Mouse (Mus musculus) midbrain, embryonic 14.5 days (tissue): Measurements from ENCODE around the gene 1700029H14Rik. TPM values are rescaled to one million over a fixed set of nuclear protein-coding genes. Genes with fewer than 3 reads are reported as not detected.
A peak's percentile ranks its signal among the peaks of the same experiment; 100 is the strongest.

Experiments
- ATAC-seq: fragments of 200-750 bp; cut with Nextera tagmentation; 2 replicates; pipeline ENCODE4 v1.8.0; 2017; ENCODE audit warnings: moderate number of reproducible peaks, moderate library complexity; ENCODE audit not compliant: low FRiP score, low TSS enrichment
- DNase-seq: peaks from one replicate; pipeline ENCODE4 v3.0.0-alpha.2; 2015
- H3K27ac ChIP-seq: fragments of 300-500 bp; sonication (generic); replicated peaks from 2 replicates; pipeline ENCODE4 v1.5.1; 2014; ENCODE audit warnings: mild to moderate bottlenecking, low read depth, low read length, moderate library complexity
- H3K27me3 ChIP-seq: fragments of 300-500 bp; sonication (generic); 2 replicates; pipeline ENCODE4 v1.6.1; 2014; ENCODE audit warnings: low read length, control low read depth, mixed read lengths; ENCODE audit not compliant: control insufficient read depth, insufficient read depth
- H3K36me3 ChIP-seq: fragments of 300-500 bp; sonication (generic); 2 replicates; pipeline ENCODE4 v1.6.1; 2014; ENCODE audit warnings: low read length, control low read depth; ENCODE audit not compliant: control insufficient read depth, insufficient read depth
- H3K4me1 ChIP-seq: fragments of 300-500 bp; sonication (generic); 2 replicates; pipeline ENCODE4 v1.6.1; 2014; ENCODE audit warnings: mild to moderate bottlenecking, antibody characterized with exemption, low read length, control low read depth; ENCODE audit not compliant: control insufficient read depth, insufficient read depth
- H3K4me2 ChIP-seq: fragments of 300-500 bp; sonication (generic); 2 replicates; pipeline ENCODE4 v1.6.1; 2014; ENCODE audit warnings: mild to moderate bottlenecking, low read length, moderate library complexity
- H3K4me3 ChIP-seq: fragments of 300-500 bp; sonication (generic); replicated peaks from 2 replicates; pipeline ENCODE4 v1.5.1; 2014; ENCODE audit warnings: low read depth, low read length
- H3K9ac ChIP-seq: fragments of 300-500 bp; sonication (generic); replicated peaks from 2 replicates; pipeline ENCODE4 v1.6.1; 2014; ENCODE audit warnings: mild to moderate bottlenecking, low read length, moderate library complexity
- H3K9me3 ChIP-seq: fragments of 300-500 bp; sonication (generic); 2 replicates; pipeline ENCODE4 v1.6.1; 2016; ENCODE audit warnings: low read length, control low read depth, mixed read lengths; ENCODE audit not compliant: control insufficient read depth
- WGBS: fragments of 180-500 bp; shearing (Covaris S2); extraction: QIAGEN DNeasy Blood & Tissue Kit; methylation state at CpG from one replicate; pipeline ENCODE4 v1.1.7; 2014; 5-methylcytosine and 5-hydroxymethylcytosine counted together
- polyA plus RNA-seq: library from polyadenylated mRNA; unstranded; fragments of >200 nt; fragmentation: Nextera tagmentation; extraction: Ambion mirVana; gene quantifications from 2 replicates; pipeline ENCODE4 v1.2.1, GENCODE M21; 2014

1700029H14Rik gene
- polyA plus RNA-seq, 1 experiment from 2014 or later, result not detected

DNA sequence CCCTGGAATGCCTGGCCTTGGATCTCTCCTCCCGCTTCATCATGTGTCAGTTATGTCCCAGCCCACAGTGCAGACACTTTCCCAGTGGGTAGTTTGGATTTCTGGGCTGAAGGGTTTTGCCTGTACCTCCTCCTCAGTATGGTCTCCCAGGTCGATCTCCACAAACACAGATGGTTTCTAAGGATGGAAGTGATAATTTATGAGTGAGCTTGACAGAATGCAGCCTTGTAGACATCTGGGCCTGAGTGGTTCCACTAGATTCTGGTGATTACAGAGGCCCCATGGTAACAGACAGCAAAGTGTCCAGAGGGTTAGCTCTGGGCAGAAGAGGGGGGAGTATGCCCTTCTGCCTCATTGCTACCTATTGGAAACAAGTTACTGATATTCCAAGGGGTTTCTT is 4.7 kb downstream of the 1700029H14Rik start:
- WGBS, result 83% methylated on average over 2 of the region's 2 CpGs
- H3K9ac ChIP-seq, result no peak overlapping the region
- DNase-seq (no peak), ATAC-seq (no peak)
- H3K9me3 ChIP-seq, result no peaks in the 10 kb centered on the region
- H3K27me3 ChIP-seq, result no peaks in the 10 kb centered on the region
- H3K36me3 ChIP-seq, result no peaks in the 10 kb centered on the region
- H3K4me2 ChIP-seq, result no peak overlapping the region
- H3K4me1 ChIP-seq, result no peaks in the 10 kb centered on the region
- no peak overlapping the region for H3K27ac ChIP-seq
- no peak overlapping the region for H3K4me3 ChIP-seq

DNA sequence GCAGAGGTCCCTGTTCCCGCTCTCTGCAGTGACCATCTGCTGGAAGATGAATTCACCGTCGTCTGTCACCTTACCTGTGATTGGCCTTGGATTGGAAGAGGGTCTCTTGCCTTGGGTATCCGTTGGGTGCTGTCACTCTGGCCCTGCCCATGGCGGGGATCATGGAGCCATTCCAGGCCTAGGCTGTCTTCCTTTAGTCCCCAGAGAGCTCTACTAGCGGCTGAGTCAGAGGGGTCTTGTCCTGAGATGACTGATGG is 10.8 kb downstream of the 1700029H14Rik start:
- Histone ChIP-seq H3K4me3 (no peak overlapping the region), H3K4me2 (no peak overlapping the region), H3K27ac (no peak overlapping the region), H3K4me1 (no peaks in the 10 kb centered on the region), H3K36me3 (no peaks in the 10 kb centered on the region), H3K9me3 (no peaks in the 10 kb centered on the region), H3K9ac (no peak overlapping the region), H3K27me3 (no peaks in the 10 kb centered on the region)
- ATAC-seq, result no peak
- 96% methylated on average over 6 of the region's 6 CpGs for WGBS
- DNase-seq, result no peak

DNA sequence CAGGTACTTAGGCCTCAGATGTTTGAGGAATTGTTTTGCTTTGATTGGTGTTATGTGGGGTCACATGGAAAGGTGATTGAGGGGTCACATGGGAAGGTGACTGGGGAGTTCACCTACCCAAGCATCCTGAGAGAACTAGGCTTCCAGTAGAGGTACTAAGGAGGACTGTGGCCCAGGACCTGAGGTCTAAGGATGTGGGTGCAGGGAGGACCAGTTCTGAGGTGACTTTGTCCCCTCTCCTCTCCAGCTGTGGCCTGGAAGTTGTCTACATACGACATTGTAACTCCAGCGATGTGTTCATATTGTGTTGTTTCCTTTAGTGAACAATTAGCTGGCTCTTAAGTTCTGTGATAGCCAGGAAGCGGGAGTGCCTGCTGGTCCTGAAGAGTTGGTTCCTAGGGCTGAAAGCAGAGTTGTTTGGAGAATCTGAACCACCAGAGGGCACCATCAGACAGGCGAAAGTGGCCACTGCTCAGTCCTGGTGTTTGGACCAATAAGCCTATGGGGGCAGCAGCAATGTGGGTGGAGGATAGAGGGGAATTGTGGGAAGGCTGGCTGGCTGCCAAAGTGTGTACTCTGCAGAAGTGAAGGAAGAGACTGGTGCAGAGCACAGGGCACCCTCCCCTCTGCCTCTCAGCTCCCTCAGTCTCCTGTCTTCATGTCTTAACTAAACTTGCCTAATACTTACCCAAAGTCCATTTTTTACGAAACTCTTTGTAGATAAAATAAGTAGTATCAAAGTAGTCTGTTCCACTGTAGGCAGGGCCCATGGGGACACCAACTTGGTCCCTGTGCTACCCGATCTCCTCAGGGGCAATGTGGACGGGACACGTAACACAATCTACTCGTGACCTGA is 11.3 kb downstream of the 1700029H14Rik start:
- no peaks in the 10 kb centered on the region for H3K4me1 ChIP-seq
- ATAC-seq, result peak; percentile 78
- WGBS, result 59% methylated on average over 9 of the region's 9 CpGs

DNA sequence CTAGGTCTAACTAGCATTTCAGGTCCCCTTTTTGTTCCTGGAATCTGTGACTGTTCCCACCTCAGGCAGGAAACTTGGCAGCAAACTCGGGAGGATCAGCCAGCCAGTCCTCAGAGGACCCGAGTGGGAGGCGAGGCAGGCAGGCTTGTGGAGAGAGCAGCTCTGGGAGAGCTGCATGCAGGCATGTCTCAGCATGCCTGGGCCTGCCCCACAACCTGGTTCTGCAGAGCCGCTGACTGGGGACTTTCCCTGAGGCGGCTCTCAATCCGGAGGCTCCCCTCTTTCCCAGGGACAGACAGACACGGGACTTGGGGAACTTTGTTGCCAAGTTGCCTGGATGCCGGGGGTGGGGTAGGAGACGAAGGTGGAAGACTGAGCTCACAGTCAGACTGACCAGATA is 13.4 kb downstream of the 1700029H14Rik start:
- H3K4me1 ChIP-seq, result no peaks in the 10 kb centered on the region
- H3K4me2 ChIP-seq, result no peak overlapping the region
- H3K9me3 ChIP-seq, result peaks cover 13% of the 10 kb centered on the region
- no peak overlapping the region for H3K4me3 ChIP-seq
- no peaks in the 10 kb centered on the region for H3K36me3 ChIP-seq
- H3K27me3 ChIP-seq, result no peaks in the 10 kb centered on the region
- no peak for ATAC-seq
- no peak for DNase-seq
- no peak overlapping the region for H3K27ac ChIP-seq
- whole genome bisulfite sequencing, result 60% methylated on average over 9 of the region's 9 CpGs
- H3K9ac ChIP-seq, result 0 out of 2 replicates have a peak overlapping the region, but pooled peaks have one; percentile 12

More for the DNA sequence above, 11.3 kb downstream of the 1700029H14Rik start:
- DNase-seq, result peak; percentile 93
- Histone ChIP-seq H3K4me2 (no peak overlapping the region), H3K4me3 (no peak overlapping the region), H3K9ac (no peak overlapping the region), H3K9me3 (peaks cover under 1% of the 10 kb centered on the region; the same call in 1 of the 2 replicates), H3K36me3 (no peaks in the 10 kb centered on the region), H3K27me3 (no peaks in the 10 kb centered on the region), H3K27ac (no peak overlapping the region)

DNA sequence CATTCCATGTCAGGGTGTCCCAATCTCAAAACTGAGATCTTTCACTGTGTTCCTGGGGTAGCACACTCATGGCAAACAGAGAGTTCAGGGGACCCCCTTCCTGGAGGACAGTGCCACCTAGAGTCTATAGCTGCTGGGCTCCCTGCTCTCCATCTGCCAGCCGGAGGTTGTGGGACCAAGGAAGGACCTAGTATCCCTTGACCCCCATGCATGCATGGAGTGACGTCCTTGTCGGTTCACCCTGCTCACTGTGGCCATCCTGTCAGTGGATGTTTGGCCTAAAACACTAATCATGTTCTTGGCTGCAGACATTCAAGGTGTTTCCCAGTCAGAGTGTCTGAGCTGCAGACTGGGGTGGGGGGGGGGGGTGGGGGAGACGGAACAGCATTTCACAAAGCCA is 14.0 kb downstream of the 1700029H14Rik start:
- Histone ChIP-seq H3K9ac (no peak overlapping the region), H3K36me3 (no peaks in the 10 kb centered on the region), H3K27ac (no peak overlapping the region), H3K4me2 (no peak overlapping the region), H3K27me3 (no peaks in the 10 kb centered on the region), H3K4me1 (no peaks in the 10 kb centered on the region), H3K4me3 (no peak overlapping the region), H3K9me3 (peaks cover 13% of the 10 kb centered on the region)
- DNase-seq (peak; percentile 37), ATAC-seq (no peak)
- 57% methylated on average over 4 of the region's 4 CpGs for WGBS

DNA sequence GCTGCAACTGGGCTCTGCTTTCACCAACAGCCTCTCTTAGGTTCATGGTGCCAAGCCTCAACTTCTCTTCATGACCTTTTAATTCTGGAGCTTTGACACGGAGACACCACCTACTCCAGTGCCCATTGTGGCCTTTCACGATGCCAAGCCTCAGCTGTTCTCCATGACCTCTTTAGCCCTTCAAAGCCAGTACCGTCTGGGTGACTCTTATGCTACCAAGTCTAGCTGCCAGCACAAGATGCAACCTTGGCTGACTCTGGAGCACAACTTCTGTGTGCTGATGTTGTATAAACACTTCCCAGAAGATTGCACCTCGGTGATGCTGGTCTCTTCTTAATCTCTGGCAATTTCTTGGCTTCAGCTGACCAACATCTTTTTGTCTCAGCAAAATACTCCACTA is 15.8 kb downstream of the 1700029H14Rik start:
- Histone ChIP-seq H3K9me3 (peaks cover 13% of the 10 kb centered on the region), H3K9ac (no peak overlapping the region), H3K4me1 (no peaks in the 10 kb centered on the region), H3K4me2 (no peak overlapping the region), H3K36me3 (no peaks in the 10 kb centered on the region), H3K27me3 (no peaks in the 10 kb centered on the region), H3K4me3 (no peak overlapping the region), H3K27ac (no peak overlapping the region)
- 88% methylated on average over 4 of the region's 4 CpGs for WGBS
- ATAC-seq, result no peak
- DNase-seq, result no peak

DNA sequence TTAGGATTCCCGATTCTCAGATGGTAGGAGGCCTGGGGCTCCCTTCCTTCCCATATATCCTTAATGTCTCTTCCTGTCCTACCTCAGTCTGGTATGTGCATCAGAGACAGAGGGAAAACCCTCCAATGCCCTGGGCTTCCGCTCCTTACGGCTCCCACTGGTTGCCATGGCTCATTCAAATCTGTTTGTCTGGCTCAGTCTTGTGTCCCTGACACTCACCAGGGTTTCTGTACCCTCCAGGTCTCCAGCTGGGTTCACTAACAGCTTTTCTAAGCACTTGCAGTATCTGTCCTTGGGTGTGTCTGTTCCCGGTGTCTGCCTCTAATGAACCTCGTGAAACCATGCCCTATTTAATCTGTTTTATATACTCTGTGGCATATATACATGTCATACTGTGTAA is 20.7 kb downstream of the 1700029H14Rik start:
- Histone ChIP-seq H3K36me3 (no peaks in the 10 kb centered on the region), H3K4me1 (no peaks in the 10 kb centered on the region), H3K9me3 (peaks cover 13% of the 10 kb centered on the region), H3K4me2 (no peak overlapping the region), H3K4me3 (no peak overlapping the region), H3K27me3 (no peaks in the 10 kb centered on the region), H3K27ac (no peak overlapping the region), H3K9ac (no peak overlapping the region)
- ATAC-seq (no peak), DNase-seq (no peak)
- 75% methylated on average over 5 of the region's 5 CpGs for WGBS

DNA sequence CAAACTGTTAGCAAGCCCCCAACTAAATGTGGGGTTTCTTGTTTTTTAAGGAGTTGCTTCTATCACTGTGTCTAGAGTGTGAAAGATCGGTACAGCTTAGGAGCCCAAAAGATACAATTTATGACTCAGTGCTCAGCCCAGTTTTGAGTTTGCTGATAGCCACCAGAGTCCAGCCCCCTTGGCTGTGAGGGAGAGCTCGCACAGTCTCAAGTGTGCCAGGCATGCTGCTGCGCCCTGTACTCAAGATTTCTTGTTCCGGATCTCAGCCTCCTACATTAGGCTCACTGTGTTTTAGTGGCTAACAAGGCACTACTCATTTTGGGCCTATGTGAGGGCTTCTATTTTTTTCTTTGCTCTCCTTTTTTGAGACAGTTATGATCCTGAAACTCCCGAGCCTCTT is 22.1 kb downstream of the 1700029H14Rik start:
- Histone ChIP-seq H3K36me3 (no peaks in the 10 kb centered on the region), H3K9ac (no peak overlapping the region), H3K4me1 (no peaks in the 10 kb centered on the region), H3K9me3 (peaks cover 4% of the 10 kb centered on the region), H3K4me2 (no peak overlapping the region), H3K27me3 (no peaks in the 10 kb centered on the region), H3K4me3 (no peak overlapping the region), H3K27ac (no peak overlapping the region)
- ATAC-seq, result no peak
- no peak for DNase-seq
- 84% methylated on average over 5 of the region's 5 CpGs for WGBS

DNA sequence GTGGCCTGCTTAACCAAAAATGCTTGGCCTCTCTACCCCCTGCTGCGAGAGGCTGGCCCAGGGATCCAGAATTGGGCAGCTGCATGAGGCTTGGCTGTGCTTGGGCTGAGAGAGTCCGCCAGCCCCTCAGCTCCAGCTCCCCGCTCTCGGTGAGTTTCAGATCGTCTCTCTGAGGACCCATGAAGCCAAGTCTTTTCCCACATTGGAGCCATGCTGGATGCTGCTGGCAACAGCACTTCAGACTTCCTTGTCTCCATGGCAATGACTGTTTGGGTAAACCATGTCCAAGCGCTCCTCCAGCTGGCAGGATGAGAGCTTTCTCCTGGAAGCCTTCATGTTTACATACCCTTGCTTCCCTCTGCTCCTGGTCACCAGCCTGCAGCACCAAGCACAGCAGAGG is 23.4 kb downstream of the 1700029H14Rik start:
- H3K9me3 ChIP-seq, result no peaks in the 10 kb centered on the region
- H3K27ac ChIP-seq, result no peak overlapping the region
- no peaks in the 10 kb centered on the region for H3K36me3 ChIP-seq
- 76% methylated on average over 6 of the region's 6 CpGs for WGBS
- H3K9ac ChIP-seq, result no peak overlapping the region
- H3K4me1 ChIP-seq, result no peaks in the 10 kb centered on the region
- ATAC-seq, result no peak
- no peaks in the 10 kb centered on the region for H3K27me3 ChIP-seq
- H3K4me2 ChIP-seq, result no peak overlapping the region
- DNase-seq, result peak; percentile 34
- H3K4me3 ChIP-seq, result no peak overlapping the region
